Mouse (Mus musculus) stomach, embryonic 16.5 days (tissue): ENCODE measurements around the gene Sfmbt1. TPM values are rescaled to one million over a fixed set of nuclear protein-coding genes. Genes with fewer than 3 reads are reported as not detected.

ENCODE experiments used
- ATAC-seq: fragments of 200-750 bp; cut with Nextera tagmentation; 2 replicates; pipeline ENCODE4 v1.8.0; 2017; ENCODE audit warnings: moderate number of reproducible peaks, moderate TSS enrichment; ENCODE audit not compliant: insufficient read depth, low FRiP score
- H3K27ac ChIP-seq: fragments of 300-500 bp; sonication (generic); 2 replicates; pipeline ENCODE4 v1.5.1; 2014; ENCODE audit warnings: low read length
- H3K27me3 ChIP-seq: fragments of 300-500 bp; sonication (generic); 2 replicates; pipeline ENCODE4 v1.6.1; 2014; ENCODE audit warnings: low read length, control low read depth, mixed read lengths; ENCODE audit not compliant: control insufficient read depth, insufficient read depth
- H3K36me3 ChIP-seq: fragments of 300-500 bp; sonication (generic); 2 replicates; pipeline ENCODE4 v1.6.1; 2014; ENCODE audit warnings: low read length; ENCODE audit not compliant: control insufficient read depth, insufficient read depth
- H3K4me1 ChIP-seq: fragments of 300-500 bp; sonication (generic); 2 replicates; pipeline ENCODE4 v1.6.1; 2014; ENCODE audit warnings: low read length, control low read depth, mixed read lengths; ENCODE audit not compliant: control insufficient read depth, insufficient read depth
- H3K4me2 ChIP-seq: fragments of 300-500 bp; sonication (generic); 2 replicates; pipeline ENCODE4 v1.6.1; 2014; ENCODE audit warnings: low read depth, low read length, mixed read lengths
- H3K4me3 ChIP-seq: fragments of 300-500 bp; sonication (generic); replicated peaks from 2 replicates; pipeline ENCODE4 v1.5.1; 2014; ENCODE audit warnings: mild to moderate bottlenecking, low read length
- H3K9ac ChIP-seq: fragments of 300-500 bp; sonication (generic); 2 replicates; pipeline ENCODE4 v1.6.1; 2014; ENCODE audit warnings: low read length
- H3K9me3 ChIP-seq: fragments of 300-500 bp; sonication (generic); replicated peaks from 2 replicates; pipeline ENCODE4 v1.6.1; 2016; ENCODE audit warnings: low read length, control low read depth; ENCODE audit not compliant: control insufficient read depth
- WGBS: fragments of 180-500 bp; shearing (Covaris S2); extraction: QIAGEN DNeasy Blood & Tissue Kit; methylation state at CpG from one replicate; pipeline ENCODE4 v1.1.7; 2014; 5-methylcytosine and 5-hydroxymethylcytosine counted together
- polyA plus RNA-seq: library from polyadenylated mRNA; unstranded; fragments of >200 nt; fragmentation: Nextera tagmentation; extraction: Ambion mirVana; gene quantifications from 2 replicates; pipeline ENCODE4 v1.2.1, GENCODE M21; 2015

Sfmbt1 gene
- polyA plus RNA-seq, 1 experiment from 2014 or later, result 10.2 TPM

GRCm38 (mm10) chr14:30826174-30827140 lies 111.8 kb downstream of the Sfmbt1 start:
- no peaks in the 10 kb centered on the region for H3K36me3 ChIP-seq
- ATAC-seq, result no peak
- H3K27ac ChIP-seq, result 0 out of 2 replicates have a peak overlapping the region, but pooled peaks have one; percentile 33
- 15% methylated on average over 17 of the region's 17 CpGs for WGBS
- H3K4me3 ChIP-seq, result peak overlapping the region; percentile 65
- peak overlapping the region; percentile 89 for H3K4me2 ChIP-seq
- peaks cover 42% of the 10 kb centered on the region for H3K4me1 ChIP-seq
- H3K27me3 ChIP-seq, result no peaks in the 10 kb centered on the region
- H3K9me3 ChIP-seq, result no peaks in the 10 kb centered on the region
- H3K9ac ChIP-seq, result peak overlapping the region; percentile 81

- 59% methylated on average over 4 of the region's 4 CpGs for WGBS
- Histone ChIP-seq H3K9me3 (no peaks in the 10 kb centered on the region), H3K4me3 (no peak overlapping the region), H3K36me3 (no peaks in the 10 kb centered on the region), H3K9ac (no peak overlapping the region; the same call in 1 of the 2 replicates), H3K4me2 (peak overlapping the region; percentile 89; the same call in 1 of the 2 replicates), H3K4me1 (peaks cover 45% of the 10 kb centered on the region), H3K27me3 (no peaks in the 10 kb centered on the region), H3K27ac (peak overlapping the region; percentile 36; the same call in 1 of the 2 replicates)
- no peak for ATAC-seq
Measured at GRCm38 (mm10) chr14:30827480-30827879, 112.8 kb downstream of the Sfmbt1 start.

GRCm38 (mm10) chr14:30828077-30828476 lies 113.4 kb downstream of the Sfmbt1 start:
- H3K9ac ChIP-seq, result no peak overlapping the region
- H3K4me1 ChIP-seq, result peaks cover 45% of the 10 kb centered on the region
- ATAC-seq, result no peak
- H3K4me2 ChIP-seq, result peak overlapping the region; percentile 26; the same call in 1 of the 2 replicates
- no peaks in the 10 kb centered on the region for H3K36me3 ChIP-seq
- no peaks in the 10 kb centered on the region for H3K27me3 ChIP-seq
- WGBS, result 69% methylated on average over 4 of the region's 4 CpGs
- H3K4me3 ChIP-seq, result no peak overlapping the region
- H3K9me3 ChIP-seq, result no peaks in the 10 kb centered on the region
- peak overlapping the region; percentile 69 for H3K27ac ChIP-seq

- 52% methylated on average over 11 of the region's 11 CpGs for WGBS
- Histone ChIP-seq H3K4me1 (peaks cover 45% of the 10 kb centered on the region), H3K9me3 (no peaks in the 10 kb centered on the region)
Measured at GRCm38 (mm10) chr14:30828635-30829460, 114.2 kb downstream of the Sfmbt1 start.

GRCm38 (mm10) chr14:30837416-30837996 lies 122.9 kb downstream of the Sfmbt1 start:
- Histone ChIP-seq H3K9me3 (no peaks in the 10 kb centered on the region), H3K9ac (no peak overlapping the region), H3K4me3 (no peak overlapping the region), H3K27ac (no peak overlapping the region), H3K4me1 (no peaks in the 10 kb centered on the region), H3K4me2 (no peak overlapping the region), H3K27me3 (no peaks in the 10 kb centered on the region), H3K36me3 (no peaks in the 10 kb centered on the region)
- no peak for ATAC-seq
- WGBS, result 85% methylated on average over 14 of the region's 14 CpGs

More at GRCm38 (mm10) chr14:30828635-30829460, 114.2 kb downstream of the Sfmbt1 start:
- H3K9ac ChIP-seq, result 0 out of 2 replicates have a peak overlapping the region, but pooled peaks have one; percentile 25
- no peaks in the 10 kb centered on the region for H3K36me3 ChIP-seq
- peak; percentile 58; the same call in 1 of the 2 replicates for ATAC-seq
- peak overlapping the region; percentile 69 for H3K27ac ChIP-seq
- peak overlapping the region; percentile 26; the same call in 1 of the 2 replicates for H3K4me2 ChIP-seq
- no peak overlapping the region for H3K4me3 ChIP-seq
- H3K27me3 ChIP-seq, result no peaks in the 10 kb centered on the region

- Histone ChIP-seq H3K27me3 (no peaks in the 10 kb centered on the region), H3K9me3 (no peaks in the 10 kb centered on the region), H3K4me1 (no peaks in the 10 kb centered on the region), H3K27ac (no peak overlapping the region), H3K4me2 (no peak overlapping the region), H3K9ac (no peak overlapping the region), H3K36me3 (no peaks in the 10 kb centered on the region), H3K4me3 (no peak overlapping the region)
- 87% methylated on average over 3 of the region's 3 CpGs for WGBS
- ATAC-seq, result no peak
Measured at GRCm38 (mm10) chr14:30843701-30844100, 129.1 kb downstream of the Sfmbt1 start.

- H3K4me3 ChIP-seq, result no peak overlapping the region
- no peak for ATAC-seq
- H3K27me3 ChIP-seq, result no peaks in the 10 kb centered on the region
- no peak overlapping the region for H3K27ac ChIP-seq
- no peaks in the 10 kb centered on the region for H3K36me3 ChIP-seq
- H3K9ac ChIP-seq, result no peak overlapping the region
- H3K4me1 ChIP-seq, result no peaks in the 10 kb centered on the region
- no peak overlapping the region for H3K4me2 ChIP-seq
- 84% methylated on average over 5 of the region's 5 CpGs for WGBS
- no peaks in the 10 kb centered on the region for H3K9me3 ChIP-seq
Measured at GRCm38 (mm10) chr14:30850504-30850903, 135.9 kb downstream of the Sfmbt1 start.

- ATAC-seq, result peak; percentile 69; the same call in 1 of the 2 replicates
- Histone ChIP-seq H3K4me1 (no peaks in the 10 kb centered on the region), H3K9me3 (no peaks in the 10 kb centered on the region), H3K27ac (no peak overlapping the region), H3K27me3 (no peaks in the 10 kb centered on the region), H3K4me2 (no peak overlapping the region), H3K4me3 (no peak overlapping the region), H3K9ac (no peak overlapping the region), H3K36me3 (no peaks in the 10 kb centered on the region)
- WGBS, result 79% methylated on average over 5 of the region's 5 CpGs
Measured at GRCm38 (mm10) chr14:30852325-30852724, 137.7 kb downstream of the Sfmbt1 start.
